Mouse (Mus musculus) CD4-positive naive resting alpha-beta T cell, adult 57 days (primary cell): Measurements from ENCODE around the gene Tcf21. TPM values are rescaled to one million over a fixed set of nuclear protein-coding genes. Genes with fewer than 3 reads are reported as not detected.

Experiments used
- total RNA-seq: library from RNA; stranded (reverse); gene quantifications from one replicate; pipeline ENCODE4 v1.2.4, GENCODE M21; 2023

The Tcf21 gene
- not detected for total RNA-seq

DNA sequence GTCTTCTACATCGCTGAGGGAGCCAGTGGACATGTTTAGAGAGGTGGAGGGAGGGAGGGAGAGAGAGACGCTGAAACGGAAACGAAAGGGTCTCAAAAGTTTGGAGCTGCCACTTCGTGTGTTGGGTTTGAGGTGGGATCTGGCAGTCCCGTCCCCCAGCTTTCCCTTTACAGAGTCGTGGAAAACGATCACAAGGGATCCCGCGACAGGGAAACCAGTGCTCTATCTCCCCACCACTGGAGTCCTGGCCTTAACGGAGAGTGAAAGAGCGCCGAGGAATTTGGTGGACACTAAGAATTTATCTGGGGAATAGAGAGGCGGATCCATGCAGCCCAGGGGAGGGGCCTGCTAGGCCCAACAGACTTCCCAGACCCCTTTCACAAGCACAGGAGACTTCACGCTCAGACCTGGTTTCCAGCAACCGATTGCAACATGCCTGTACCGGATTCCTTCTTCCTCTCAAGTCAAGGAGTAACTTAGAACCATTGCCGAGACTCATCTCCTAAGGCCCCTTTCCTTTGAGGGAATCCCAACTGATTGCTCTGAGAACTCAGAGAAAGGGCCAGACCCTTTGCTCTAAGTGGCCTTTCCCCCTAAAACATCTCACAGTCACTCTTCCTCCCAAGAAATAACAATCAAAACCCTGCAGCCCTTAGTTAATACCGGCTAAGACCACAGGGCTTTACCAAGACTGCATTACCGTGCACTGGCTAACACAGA is at the start of gene Tcf21:
TSS of gene Tcf21 (minus strand) at position 304 of the 720 bp plus-strand sequence.

Other genes starting within 250 kb of the Tcf21 start
- gene Slc2a12, start 175.2 kb downstream of the Tcf21 start, total RNA-seq = not detected
- gene Tbpl1, start 88.2 kb downstream of the Tcf21 start, total RNA-seq = 61.5 TPM